Mouse (Mus musculus): ENCODE data around the gene Yif1a. TPM values are rescaled to one million over a fixed set of nuclear protein-coding genes. Genes with fewer than 3 reads are reported as not detected.

Yif1a gene
- polyA plus RNA-seq, 1 experiment from 2014 or later = 61.6 TPM

Other genes starting within 250 kb of the Yif1a start
- 34.1 and 38.1 TPM in 2 replicates for gene Ccs, start 249.2 kb upstream of the Yif1a start, polyA plus RNA-seq (2016; fragmentation: Nextera tagmentation; extraction: Ambion mirVana)
- 0.15 TPM in 1 of 2 replicates, not detected in the other for gene Ccdc87, start 249.2 kb upstream of the Yif1a start, polyA plus RNA-seq (2016; fragmentation: Nextera tagmentation; extraction: Ambion mirVana)
- 51.7 and 52.0 TPM in 2 replicates for gene Ctsf, start 233.4 kb upstream of the Yif1a start, polyA plus RNA-seq (2016; fragmentation: Nextera tagmentation; extraction: Ambion mirVana)
- gene Actn3, start 210.6 kb upstream of the Yif1a start, polyA plus RNA-seq (2016; fragmentation: Nextera tagmentation; extraction: Ambion mirVana) = 1.2 and 1.6 TPM in 2 replicates
- 21.6 and 21.8 TPM in 2 replicates for gene Zdhhc24, start 209.9 kb upstream of the Yif1a start, polyA plus RNA-seq (2016; fragmentation: Nextera tagmentation; extraction: Ambion mirVana)
- 9.9 and 11.4 TPM in 2 replicates for gene Bbs1, start 181.9 kb upstream of the Yif1a start, polyA plus RNA-seq (2016; fragmentation: Nextera tagmentation; extraction: Ambion mirVana)
- 179 and 189 TPM in 2 replicates for gene Dpp3, start 160.3 kb upstream of the Yif1a start, polyA plus RNA-seq (2016; fragmentation: Nextera tagmentation; extraction: Ambion mirVana)
- 3.8 and 4.6 TPM in 2 replicates for gene Peli3, start 145.4 kb upstream of the Yif1a start, polyA plus RNA-seq (2016; fragmentation: Nextera tagmentation; extraction: Ambion mirVana)
- 125 and 129 TPM in 2 replicates for gene Mrpl11, start 126.4 kb upstream of the Yif1a start, polyA plus RNA-seq (2016; fragmentation: Nextera tagmentation; extraction: Ambion mirVana)
- gene Npas4, start 98.2 kb upstream of the Yif1a start, polyA plus RNA-seq (2016; fragmentation: Nextera tagmentation; extraction: Ambion mirVana) = 0.07 and 0.20 TPM in 2 replicates
- gene Slc29a2, start 64.7 kb upstream of the Yif1a start, polyA plus RNA-seq (2016; fragmentation: Nextera tagmentation; extraction: Ambion mirVana) = 4.8 and 5.1 TPM in 2 replicates
- gene B4gat1, start 49.7 kb upstream of the Yif1a start, polyA plus RNA-seq (2016; fragmentation: Nextera tagmentation; extraction: Ambion mirVana) = 40.7 and 42.4 TPM in 2 replicates
- gene AC124502.3, start 49.6 kb upstream of the Yif1a start, polyA plus RNA-seq (2016; fragmentation: Nextera tagmentation; extraction: Ambion mirVana) = 4.0 and 4.4 TPM in 2 replicates
- 56.6 and 63.7 TPM in 2 replicates for gene Brms1, start 47.2 kb upstream of the Yif1a start, polyA plus RNA-seq (2016; fragmentation: Nextera tagmentation; extraction: Ambion mirVana)
- gene Rin1, start 38.1 kb upstream of the Yif1a start, polyA plus RNA-seq (2016; fragmentation: Nextera tagmentation; extraction: Ambion mirVana) = 1.7 and 2.0 TPM in 2 replicates
- gene Cd248, start 20.5 kb upstream of the Yif1a start, polyA plus RNA-seq (2016; fragmentation: Nextera tagmentation; extraction: Ambion mirVana) = 24.7 and 31.5 TPM in 2 replicates
- 0.94 and 2.0 TPM in 2 replicates for gene Tmem151a, start 3.0 kb upstream of the Yif1a start, polyA plus RNA-seq (2016; fragmentation: Nextera tagmentation; extraction: Ambion mirVana)
- gene Cnih2, start 10.0 kb downstream of the Yif1a start, polyA plus RNA-seq (2016; fragmentation: Nextera tagmentation; extraction: Ambion mirVana) = 196 and 239 TPM in 2 replicates
- 232 and 247 TPM in 2 replicates for gene Rab1b, start 18.5 kb downstream of the Yif1a start, polyA plus RNA-seq (2016; fragmentation: Nextera tagmentation; extraction: Ambion mirVana)
- 53.3 and 54.7 TPM in 2 replicates for gene Klc2, start 30.0 kb downstream of the Yif1a start, polyA plus RNA-seq (2016; fragmentation: Nextera tagmentation; extraction: Ambion mirVana)
- 32.5 and 32.8 TPM in 2 replicates for gene Pacs1, start 184.6 kb downstream of the Yif1a start, polyA plus RNA-seq (2016; fragmentation: Nextera tagmentation; extraction: Ambion mirVana)
- gene Sf3b2, start 206.9 kb downstream of the Yif1a start, polyA plus RNA-seq (2016; fragmentation: Nextera tagmentation; extraction: Ambion mirVana) = 411 and 418 TPM in 2 replicates
- 20.4 and 24.1 TPM in 2 replicates for gene Gal3st3, start 209.8 kb downstream of the Yif1a start, polyA plus RNA-seq (2016; fragmentation: Nextera tagmentation; extraction: Ambion mirVana)
- not detected in 2 replicates for gene Catsper1, start 247.2 kb downstream of the Yif1a start, polyA plus RNA-seq (2016; fragmentation: Nextera tagmentation; extraction: Ambion mirVana)

All from midbrain, embryonic 12.5 days (tissue).